Mouse (Mus musculus) C2C12 (cell line): ENCODE data around the gene Ptges3. TPM values are rescaled to one million over a fixed set of nuclear protein-coding genes. Genes with fewer than 3 reads are reported as not detected.

Experiments
- H3K27me3 ChIP-seq: one replicate; pipeline ENCODE4 v1.6.1; 2011; ENCODE audit not compliant: control insufficient read depth, insufficient read depth, insufficient read length
- H3K36me3 ChIP-seq: one replicate; pipeline ENCODE4 v1.6.1; 2011; ENCODE audit not compliant: control insufficient read depth, insufficient read depth
- H3K4me3 ChIP-seq: one replicate; pipeline ENCODE4 v1.5.1; 2011; ENCODE audit warnings: mild to moderate bottlenecking, control low read depth; ENCODE audit not compliant: poor library complexity, insufficient read depth, severe bottlenecking
- H3K79me2 ChIP-seq: one replicate; pipeline ENCODE4 v1.6.1; 2011; ENCODE audit not compliant: control insufficient read depth, insufficient read depth
- H3K79me3 ChIP-seq: one replicate; pipeline ENCODE4 v1.6.1; 2011; ENCODE audit warnings: low read depth, control low read depth
- H3ac ChIP-seq: one replicate; pipeline ENCODE3; 2011; ENCODE audit warnings: low read depth; ENCODE audit not compliant: control insufficient read depth, insufficient read length
- CEBPB ChIP-seq: IDR thresholded peaks from one replicate; pipeline ENCODE4 v1.6.1; 2011; ENCODE audit warnings: low read depth, mild to moderate bottlenecking, control low read depth, moderate library complexity
- CTCF ChIP-seq: IDR thresholded peaks from one replicate; pipeline ENCODE4 v1.5.1; 2011; ENCODE audit not compliant: control insufficient read depth, insufficient read depth, insufficient read length
- FOSL1 ChIP-seq: IDR thresholded peaks from one replicate; pipeline ENCODE4 v1.8.0; 2011; ENCODE audit warnings: mild to moderate bottlenecking, low read length; ENCODE audit not compliant: poor library complexity, insufficient read depth, severe bottlenecking
- MAX ChIP-seq: IDR thresholded peaks from one replicate; pipeline ENCODE4 v1.6.1; 2011; ENCODE audit warnings: mild to moderate bottlenecking, control low read depth
- MYOD1 ChIP-seq: IDR thresholded peaks from one replicate; pipeline ENCODE4 v1.6.1; 2011; ENCODE audit warnings: low read depth; ENCODE audit not compliant: control insufficient read depth, insufficient read length
- MYOG ChIP-seq: IDR thresholded peaks from one replicate; pipeline ENCODE4 v1.6.1; 2011; ENCODE audit not compliant: control insufficient read depth, insufficient read length; ENCODE audit errors: extremely low read depth
- USF1 ChIP-seq: IDR thresholded peaks from one replicate; pipeline ENCODE4 v1.6.1; 2011; ENCODE audit warnings: low read depth, mild to moderate bottlenecking, control low read depth, moderate library complexity
- long read RNA-seq, 2 experiments: library from polyadenylated mRNA; unstranded; transcript quantifications; one replicate each; pipeline ENCODE4 v2.0.0; 2019 to 2020
- polyA plus RNA-seq: library from polyadenylated mRNA; unstranded; fragments of >200 nt; fragmentation: generic; extraction: Trizol; gene quantifications from one replicate; pipeline ENCODE4 v1.2.1, GENCODE M21; 2012; ENCODE audit warnings: missing spikeins

Ptges3 gene
- 133 TPM for polyA plus RNA-seq
- long read RNA-seq, experiment 1, transcript Ptges3-201 (8 exons, 2,000 nt) = major isoform, 326 of 411 reads
- long read RNA-seq, experiment 1, partial matches to known transcripts = 48 of 411 reads
- long read RNA-seq, experiment 1, other reads (novel, unspliced or antisense) = 37 of 411 reads
- long read RNA-seq, experiment 2, transcript Ptges3-202 (7 exons, 1,559 nt) = minor isoform, 6 of 1,454 reads
- long read RNA-seq, experiment 2, transcript Ptges3-201 (8 exons, 2,000 nt) = major isoform, 1,391 of 1,454 reads
- long read RNA-seq, experiment 2, partial matches to known transcripts = 9 of 1,454 reads
- long read RNA-seq, experiment 2, other reads (novel, unspliced or antisense) = 48 of 1,454 reads

- Histone ChIP-seq H3K79me3 (peaks cover 45% of the 10 kb centered on the region), H3K27me3 (no peaks in the 10 kb centered on the region), H3ac (peak within 1 kb of the TSS; percentile 100), H3K79me2 (peaks cover 58% of the 10 kb centered on the region), H3K4me3 (peak within 1 kb of the TSS; percentile 96), H3K36me3 (peaks cover 31% of the 10 kb centered on the region)
- TF ChIP-seq MAX (peak; percentile 43), MYOD1 (no peak)
Measured at GRCm38 (mm10) chr10:128058601-128059151, at the start of gene Ptges3. Gene Ptges3 (plus strand): TSS chr10:128058954.

- Histone ChIP-seq H3K36me3 (no peaks in the 10 kb centered on the region), H3ac (no peak overlapping the region), H3K4me3 (no peak overlapping the region), H3K79me2 (no peaks in the 10 kb centered on the region), H3K79me3 (no peaks in the 10 kb centered on the region), H3K27me3 (peaks cover 7% of the 10 kb centered on the region)
- TF ChIP-seq MYOG = no peak
- no peak for TF ChIP-seq FOSL1
Measured at GRCm38 (mm10) chr10:128009735-128010134, 49.0 kb upstream of the Ptges3 start.

- Histone ChIP-seq H3K4me3 (peak within 1 kb of the TSS; percentile 51), H3K79me3 (peaks cover 9% of the 10 kb centered on the region), H3K36me3 (peaks cover 23% of the 10 kb centered on the region), H3K79me2 (peaks cover 21% of the 10 kb centered on the region), H3K27me3 (no peaks in the 10 kb centered on the region), H3ac (peak within 1 kb of the TSS; percentile 84)
- TF ChIP-seq MYOG (no peak), CTCF (no peak), CEBPB (no peak), FOSL1 (no peak), USF1 (no peak), MAX (peak; percentile 78), MYOD1 (no peak)
Measured at GRCm38 (mm10) chr10:128015068-128015934, 43.5 kb upstream of the Ptges3 start, which contains the start of gene Prim1. Gene Prim1 (plus strand): TSS chr10:128015168.

GRCm38 (mm10) chr10:128022196-128022595 is 36.6 kb upstream of the Ptges3 start:
- no peak overlapping the region for H3ac ChIP-seq
- peaks cover 80% of the 10 kb centered on the region for H3K36me3 ChIP-seq
- H3K27me3 ChIP-seq = no peaks in the 10 kb centered on the region
- no peaks in the 10 kb centered on the region for H3K79me2 ChIP-seq
- TF ChIP-seq USF1 = no peak
- TF ChIP-seq FOSL1 = no peak
- TF ChIP-seq MYOG = no peak
- TF ChIP-seq CEBPB = no peak
- TF ChIP-seq MYOD1 = no peak
- no peak for TF ChIP-seq CTCF
- TF ChIP-seq MAX = no peak
- H3K79me3 ChIP-seq = peaks cover 2% of the 10 kb centered on the region
- H3K4me3 ChIP-seq = no peak overlapping the region

- Histone ChIP-seq H3K27me3 (no peaks in the 10 kb centered on the region), H3K79me3 (no peaks in the 10 kb centered on the region), H3K36me3 (peaks cover 83% of the 10 kb centered on the region), H3K4me3 (no peak overlapping the region), H3K79me2 (no peaks in the 10 kb centered on the region), H3ac (no peak overlapping the region)
- no peak for TF ChIP-seq MYOG
- no peak for TF ChIP-seq CEBPB
- no peak for TF ChIP-seq MYOD1
- no peak for TF ChIP-seq USF1
- no peak for TF ChIP-seq CTCF
- no peak for TF ChIP-seq MAX
- no peak for TF ChIP-seq FOSL1
Measured at GRCm38 (mm10) chr10:128023496-128023895, 35.3 kb upstream of the Ptges3 start.
